Mouse (Mus musculus): ENCODE measurements at regions not wholly inside any gene's neighbourhood (a gene's known extent, or its start where the extent isn't known, plus 50 kb on each side); places are given as distances from the start of the nearest gene placed in this dataset.

DNA sequence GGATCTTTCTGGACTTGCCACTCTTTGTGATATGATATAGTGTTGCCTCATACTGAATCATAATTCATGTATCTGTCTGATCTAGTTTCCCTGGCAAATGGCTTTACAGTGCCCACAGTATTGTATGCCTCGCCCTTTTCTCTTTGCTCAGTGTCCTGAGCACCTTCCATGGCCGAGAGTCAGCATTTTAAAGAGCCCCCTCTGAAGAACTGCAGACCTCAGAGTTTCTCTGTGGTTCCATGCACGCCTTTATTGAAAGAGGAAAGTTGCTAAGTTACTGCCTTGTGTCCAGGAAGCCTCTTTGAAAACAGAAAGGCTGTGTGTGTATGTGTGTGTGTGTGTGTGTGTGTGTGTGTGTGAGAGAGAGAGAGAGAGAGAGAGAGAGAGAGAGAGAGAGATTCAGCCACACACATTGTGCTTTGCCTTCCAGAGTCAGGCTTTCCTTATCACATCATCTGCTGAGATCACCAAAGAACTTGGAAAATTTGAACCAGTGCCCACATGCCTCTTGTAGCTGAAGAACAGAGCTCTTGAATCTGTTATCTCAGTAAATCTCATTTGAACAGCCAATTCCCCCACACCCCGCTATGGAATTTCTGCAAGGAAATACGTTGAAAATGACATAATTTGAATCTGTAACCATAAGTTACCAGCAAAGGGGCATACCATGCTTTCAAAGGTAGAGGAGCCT lies 122.6 kb downstream of the Snx18 start:
- TF ChIP-seq POLR2A (IDR thresholded peaks at IDR 0.05; ENCODE audit: control insufficient read depth, low read depth, low read length) (no peak), CTCF (IDR thresholded peaks at IDR 0.05; ENCODE audit: control insufficient read depth, insufficient read depth, insufficient replicate concordance, low read depth, low read length) (no peak)

Data from testis, adult 2 months (tissue).